ENCODE assay signal across 16 mouse cellular contexts in the genomic region with DNA sequence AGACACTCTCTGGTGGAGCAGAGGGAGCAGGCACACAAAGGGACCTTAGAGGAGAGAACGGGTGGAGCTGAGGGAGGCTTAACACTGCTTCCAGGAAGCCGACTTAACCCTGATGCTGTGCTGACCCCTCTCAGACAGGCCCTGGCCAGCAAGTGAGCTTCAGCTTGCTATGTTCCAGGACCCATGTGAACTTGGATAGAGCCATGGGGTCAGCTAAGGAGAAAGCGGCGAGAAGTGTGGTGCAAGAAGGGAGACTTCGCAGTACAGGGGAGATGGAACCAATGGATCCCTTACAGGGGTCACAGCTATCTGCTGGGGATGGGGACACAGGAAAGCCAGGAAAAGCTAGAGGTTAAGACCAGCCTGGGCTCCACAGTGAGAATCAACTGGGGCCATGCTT. TPM values are rescaled to one million over a fixed set of nuclear protein-coding genes. Genes with fewer than 3 reads are reported as not detected.
DNase-seq lines count a peak whose midpoint lies in the region; ATAC-seq and TF ChIP-seq lines count a peak whose summit lies in the region.
"Had no signal": no experiment of that assay in that cellular context is flagged by ENCODE, and none has a peak within 500 bp of the region (broad histone marks: within the 10 kb centered on the region; RNA-seq: fewer than 3 reads in every experiment).

No protein-coding gene starts in this region.

- no peak overlapping the region for H3K9ac ChIP-seq in forebrain, embryonic 12.5 days
- H3K9ac ChIP-seq in kidney, embryonic 16.5 days (replicated peaks; ENCODE audit: low read length): 0 out of 2 replicates have a peak overlapping the region, but pooled peaks have one; percentile 35
- peak overlapping the region; percentile 60 for H3K9ac ChIP-seq in ES-Bruce4 (ENCODE audit: low read depth, poor library complexity, severe bottlenecking)
- H3K9ac ChIP-seq in intestine, postnatal 0 days (ENCODE audit: low read depth, low read length): peak overlapping the region; percentile 11; the same call in 1 of the 2 replicates
- H3K9ac ChIP-seq: liver, embryonic 15.5 days; neural tube, embryonic 15.5 days had no signal

- ATAC-seq in forebrain, embryonic 12.5 days (ENCODE audit: low FRiP score): no peak
- ATAC-seq in kidney, embryonic 16.5 days (ENCODE audit: low FRiP score, low TSS enrichment): no peak
- 0 out of 2 replicates have a peak, but pooled peaks have one; percentile 2 for ATAC-seq in intestine, postnatal 0 days
- ATAC-seq in monocyte, adult 5-6 weeks (replicated peaks; ENCODE audit: insufficient number of reproducible peaks, low FRiP score, low TSS enrichment, poor library complexity, severe bottlenecking): no peak

- TF ChIP-seq POLR2A in ES-Bruce4 (IDR thresholded peaks at IDR 0.05; ENCODE audit: insufficient read depth, low read length): no peak

- no peak overlapping the region for H3K4me2 ChIP-seq in forebrain, embryonic 12.5 days
- H3K4me2 ChIP-seq in kidney, embryonic 16.5 days (replicated peaks; ENCODE audit: low read depth, low read length): no peak overlapping the region
- H3K4me2 ChIP-seq in intestine, postnatal 0 days (replicated peaks; ENCODE audit: low read depth): no peak overlapping the region
- H3K4me2 ChIP-seq: liver, embryonic 15.5 days; neural tube, embryonic 15.5 days had no signal

- peaks cover 60% of the 10 kb centered on the region for H3K4me1 ChIP-seq in forebrain, embryonic 10.5 days
- peaks cover 42% of the 10 kb centered on the region for H3K4me1 ChIP-seq in forebrain, embryonic 12.5 days
- peaks cover 53% of the 10 kb centered on the region for H3K4me1 ChIP-seq in kidney, embryonic 16.5 days (ENCODE audit: insufficient read depth, low read length)
- H3K4me1 ChIP-seq in ES-Bruce4 (ENCODE audit: control insufficient read depth, insufficient read depth, low read length): peaks cover 7% of the 10 kb centered on the region
- H3K4me1 ChIP-seq in intestine, postnatal 0 days (replicated peaks; ENCODE audit: control insufficient read depth, insufficient read depth, low read length): peaks cover 10% of the 10 kb centered on the region; the same call in 1 of the 2 replicates

- no peak overlapping the region for H3K4me3 ChIP-seq in forebrain, embryonic 10.5 days
- H3K4me3 ChIP-seq in forebrain, embryonic 12.5 days (replicated peaks): no peak overlapping the region
- H3K4me3 ChIP-seq in kidney, embryonic 16.5 days (ENCODE audit: low read length): no peak overlapping the region
- H3K4me3 ChIP-seq in ES-Bruce4 (ENCODE audit: low read depth, low read length): no peak overlapping the region; the same call in 1 of the 2 replicates
- H3K4me3 ChIP-seq in intestine, postnatal 0 days (ENCODE audit: low read depth, low read length): no peak overlapping the region
- H3K4me3 ChIP-seq: liver, embryonic 15.5 days; megakaryocyte, embryonic 14.5 days; neural tube, embryonic 15.5 days had no signal

- no peak for TF ChIP-seq EP300 in ES-Bruce4 (IDR thresholded peaks at IDR 0.05; ENCODE audit: insufficient read depth, low read depth, low read length)

- DNase-seq in forebrain, embryonic 10.5 days (ENCODE audit: extremely low spot score, low spot score): no peak
- DNase-seq in kidney, postnatal 4 days: no peak
- DNase-seq in adrenal gland, postnatal 14 days: no peak
- DNase-seq: cerebellum, adult 18-20 months; embryo, embryonic 11 days; right cerebral cortex, postnatal 14 days; thymus, adult 2 months had no signal

- H3K36me3 ChIP-seq in forebrain, embryonic 10.5 days (replicated peaks): no peaks in the 10 kb centered on the region
- no peaks in the 10 kb centered on the region for H3K36me3 ChIP-seq in forebrain, embryonic 12.5 days (replicated peaks)
- H3K36me3 ChIP-seq in kidney, embryonic 16.5 days (ENCODE audit: insufficient read depth, low read length): no peaks in the 10 kb centered on the region
- no peaks in the 10 kb centered on the region for H3K36me3 ChIP-seq in ES-Bruce4 (ENCODE audit: control insufficient read depth, insufficient read depth, low read length, poor library complexity, severe bottlenecking)
- no peaks in the 10 kb centered on the region for H3K36me3 ChIP-seq in intestine, postnatal 0 days (ENCODE audit: control insufficient read depth, insufficient read depth)
- H3K36me3 ChIP-seq: liver, embryonic 15.5 days; neural tube, embryonic 15.5 days had no signal

- TF ChIP-seq CTCF in ES-Bruce4 (IDR thresholded peaks at IDR 0.05; ENCODE audit: low read depth, low read length): no peak
- no peak for TF ChIP-seq CTCF in intestine, postnatal 0 days (IDR thresholded peaks at IDR 0.05; ENCODE audit: low read depth)

- H3K27me3 ChIP-seq in forebrain, embryonic 10.5 days (ENCODE audit: poor library complexity, severe bottlenecking): peaks cover 18% of the 10 kb centered on the region
- H3K27me3 ChIP-seq in forebrain, embryonic 12.5 days: peaks cover 12% of the 10 kb centered on the region
- H3K27me3 ChIP-seq in kidney, embryonic 16.5 days (ENCODE audit: insufficient read depth, low read length): no peaks in the 10 kb centered on the region; the same call in 1 of the 2 replicates
- H3K27me3 ChIP-seq in ES-Bruce4 (ENCODE audit: control insufficient read depth, insufficient read depth, low read length, poor library complexity, severe bottlenecking): no peaks in the 10 kb centered on the region
- no peaks in the 10 kb centered on the region for H3K27me3 ChIP-seq in intestine, postnatal 0 days (replicated peaks; ENCODE audit: control insufficient read depth, insufficient read depth, low read length)
- H3K27me3 ChIP-seq: Patski had no signal

- H3K9me3 ChIP-seq in forebrain, embryonic 10.5 days: no peaks in the 10 kb centered on the region
- no peaks in the 10 kb centered on the region for H3K9me3 ChIP-seq in forebrain, embryonic 12.5 days
- H3K9me3 ChIP-seq in kidney, embryonic 16.5 days (ENCODE audit: low read length): no peaks in the 10 kb centered on the region
- H3K9me3 ChIP-seq in ES-Bruce4 (replicated peaks; ENCODE audit: control insufficient read depth, insufficient read depth, low read length, poor library complexity, severe bottlenecking): no peaks in the 10 kb centered on the region
- H3K9me3 ChIP-seq in intestine, postnatal 0 days (ENCODE audit: control insufficient read depth): no peaks in the 10 kb centered on the region
- H3K9me3 ChIP-seq: liver, embryonic 15.5 days; megakaryocyte, embryonic 14.5 days; neural tube, embryonic 15.5 days had no signal

- peak overlapping the region; percentile 84 for H3K27ac ChIP-seq in forebrain, embryonic 10.5 days
- no peak overlapping the region for H3K27ac ChIP-seq in forebrain, embryonic 12.5 days
- H3K27ac ChIP-seq in kidney, embryonic 16.5 days (ENCODE audit: low read length): no peak overlapping the region
- peak overlapping the region; percentile 86 for H3K27ac ChIP-seq in ES-Bruce4 (ENCODE audit: insufficient read depth, low read length)
- 0 out of 2 replicates have a peak overlapping the region, but pooled peaks have one; percentile 57 for H3K27ac ChIP-seq in intestine, postnatal 0 days (ENCODE audit: low read depth, low read length)
- H3K27ac ChIP-seq: liver, embryonic 15.5 days; neural tube, embryonic 15.5 days had no signal

- 63% methylated on average over 5 of the region's 5 CpGs for WGBS in forebrain, embryonic 10.5 days
- WGBS in forebrain, embryonic 12.5 days: 73% methylated on average over 5 of the region's 5 CpGs
- 61% methylated on average over 5 of the region's 5 CpGs for WGBS in kidney, embryonic 16.5 days
- WGBS in intestine, postnatal 0 days: 69% methylated on average over 5 of the region's 5 CpGs

RNA-seq across cellular contexts. Expression of gene Pcolce, which starts 0.5 kb away (rescaled TPM):
- polyA plus RNA-seq in forebrain, embryonic 10.5 days (2016; fragmentation: Nextera tagmentation; extraction: Ambion mirVana): 61.7 and 62.5 TPM in 2 replicates
- 30.6 and 39.7 TPM in 2 replicates for polyA plus RNA-seq in forebrain, embryonic 12.5 days (2016; fragmentation: Nextera tagmentation; extraction: Ambion mirVana)
- 150 and 156 TPM in 2 replicates for polyA plus RNA-seq in kidney, embryonic 16.5 days (2015; fragmentation: Nextera tagmentation; extraction: Ambion mirVana)
- 49.2 and 60.6 TPM in 2 replicates for polyA plus RNA-seq in ES-Bruce4 (2011; ENCODE audit: insufficient read depth, insufficient read length, low read depth, missing spikeins)
- 44.2 and 44.6 TPM in 2 replicates for polyA plus RNA-seq in intestine, postnatal 0 days (2015; fragmentation: Nextera tagmentation; extraction: Ambion mirVana)
- total RNA-seq in monocyte, adult 5-6 weeks (2017): not detected in 3 replicates
- total RNA-seq in adrenal gland, postnatal 14 days (2021): 414 and 471 TPM in 2 replicates

RNA-seq across cellular contexts. Expression of gene Mospd3, which starts 12.2 kb away (rescaled TPM):
- 14.2 and 15.1 TPM in 2 replicates for polyA plus RNA-seq in forebrain, embryonic 10.5 days (2016; fragmentation: Nextera tagmentation; extraction: Ambion mirVana)
- polyA plus RNA-seq in forebrain, embryonic 12.5 days (2016; fragmentation: Nextera tagmentation; extraction: Ambion mirVana): 25.7 and 29.0 TPM in 2 replicates
- polyA plus RNA-seq in kidney, embryonic 16.5 days (2015; fragmentation: Nextera tagmentation; extraction: Ambion mirVana): 25.2 and 28.6 TPM in 2 replicates
- polyA plus RNA-seq in ES-Bruce4 (2011; ENCODE audit: insufficient read depth, insufficient read length, low read depth, missing spikeins): 20.3 and 22.4 TPM in 2 replicates
- 35.3 and 38.0 TPM in 2 replicates for polyA plus RNA-seq in intestine, postnatal 0 days (2015; fragmentation: Nextera tagmentation; extraction: Ambion mirVana)
- total RNA-seq in monocyte, adult 5-6 weeks (2017): 3.0 to 5.9 TPM (median 5.8 TPM) in 3 replicates
- total RNA-seq in adrenal gland, postnatal 14 days (2021): 42.5 and 44.9 TPM in 2 replicates

RNA-seq across cellular contexts. Expression of gene Fbxo24, which starts 15.7 kb away (rescaled TPM):
- 0.09 and 0.26 TPM in 2 replicates for polyA plus RNA-seq in forebrain, embryonic 10.5 days (2016; fragmentation: Nextera tagmentation; extraction: Ambion mirVana)
- 0.26 and 0.45 TPM in 2 replicates for polyA plus RNA-seq in forebrain, embryonic 12.5 days (2016; fragmentation: Nextera tagmentation; extraction: Ambion mirVana)
- 0.09 and 0.13 TPM in 2 replicates for polyA plus RNA-seq in kidney, embryonic 16.5 days (2015; fragmentation: Nextera tagmentation; extraction: Ambion mirVana)
- polyA plus RNA-seq in ES-Bruce4 (2011; ENCODE audit: insufficient read depth, insufficient read length, low read depth, missing spikeins): 0.48 and 0.94 TPM in 2 replicates
- polyA plus RNA-seq in intestine, postnatal 0 days (2015; fragmentation: Nextera tagmentation; extraction: Ambion mirVana): 0.16 and 0.25 TPM in 2 replicates
- total RNA-seq in monocyte, adult 5-6 weeks (2017): not detected in 3 replicates
- 0.38 and 0.85 TPM in 2 replicates for total RNA-seq in adrenal gland, postnatal 14 days (2021)
- polyA plus RNA-seq: liver, embryonic 15.5 days had no signal

RNA-seq across cellular contexts. Expression of gene Lrch4, which starts 15.8 kb away (rescaled TPM):
- 29.0 and 33.4 TPM in 2 replicates for polyA plus RNA-seq in forebrain, embryonic 10.5 days (2016; fragmentation: Nextera tagmentation; extraction: Ambion mirVana)
- 29.8 and 35.1 TPM in 2 replicates for polyA plus RNA-seq in forebrain, embryonic 12.5 days (2016; fragmentation: Nextera tagmentation; extraction: Ambion mirVana)
- 39.5 and 51.8 TPM in 2 replicates for polyA plus RNA-seq in kidney, embryonic 16.5 days (2015; fragmentation: Nextera tagmentation; extraction: Ambion mirVana)
- 25.1 and 28.6 TPM in 2 replicates for polyA plus RNA-seq in ES-Bruce4 (2011; ENCODE audit: insufficient read depth, insufficient read length, low read depth, missing spikeins)
- 31.5 and 31.6 TPM in 2 replicates for polyA plus RNA-seq in intestine, postnatal 0 days (2015; fragmentation: Nextera tagmentation; extraction: Ambion mirVana)
- total RNA-seq in monocyte, adult 5-6 weeks (2017): 34.9 to 86.0 TPM (median 77.2 TPM) in 3 replicates
- 30.1 and 35.9 TPM in 2 replicates for total RNA-seq in adrenal gland, postnatal 14 days (2021)

RNA-seq across cellular contexts. Expression of gene Gm20605, which starts 15.9 kb away (rescaled TPM):
- 11.7 and 14.0 TPM in 2 replicates for polyA plus RNA-seq in forebrain, embryonic 10.5 days (2016; fragmentation: Nextera tagmentation; extraction: Ambion mirVana)
- 9.6 and 10.1 TPM in 2 replicates for polyA plus RNA-seq in forebrain, embryonic 12.5 days (2016; fragmentation: Nextera tagmentation; extraction: Ambion mirVana)
- polyA plus RNA-seq in kidney, embryonic 16.5 days (2015; fragmentation: Nextera tagmentation; extraction: Ambion mirVana): 18.4 and 20.9 TPM in 2 replicates
- polyA plus RNA-seq in ES-Bruce4 (2011; ENCODE audit: insufficient read depth, insufficient read length, low read depth, missing spikeins): 5.4 and 9.0 TPM in 2 replicates
- 1.3 and 1.8 TPM in 2 replicates for polyA plus RNA-seq in intestine, postnatal 0 days (2015; fragmentation: Nextera tagmentation; extraction: Ambion mirVana)
- total RNA-seq in monocyte, adult 5-6 weeks (2017): 12.9 to 28.7 TPM (median 25.9 TPM) in 3 replicates
- total RNA-seq in adrenal gland, postnatal 14 days (2021): 7.2 and 11.6 TPM in 2 replicates

Comparison
In these comparisons a context has a peak if more than half of its experiments do, and no peak if none do; other contexts are left out.
1. H3K27ac ChIP-seq: peak in forebrain, embryonic 10.5 days (single experiment), ES-Bruce4 (single experiment) and intestine, postnatal 0 days (single experiment); none in forebrain, embryonic 12.5 days (single experiment) and kidney, embryonic 16.5 days (single experiment).